Mouse (Mus musculus): ENCODE results near the gene Psmb9. TPM values are rescaled to one million over a fixed set of nuclear protein-coding genes. Genes with fewer than 3 reads are reported as not detected.

The Psmb9 gene
- polyA plus RNA-seq, 1 experiment = 334 TPM

- TF ChIP-seq CTCF (IDR thresholded peaks at IDR 0.05; ENCODE audit: borderline replicate concordance, control insufficient read depth, extremely low read depth, insufficient read depth, low read length, poor library complexity) (no peak), POLR2A (IDR thresholded peaks at IDR 0.05; ENCODE audit: control insufficient read depth, extremely low read depth, insufficient read depth, low read length, poor library complexity) (no peak)
- Histone ChIP-seq H3K27ac (ENCODE audit: control insufficient read depth, insufficient read depth, low read length) (no peak overlapping the region), H3K27me3 (ENCODE audit: control insufficient read depth, insufficient read depth, low read length) (no peaks in the 10 kb centered on the region), H3K36me3 (ENCODE audit: control insufficient read depth, insufficient read depth, low read length) (no peaks in the 10 kb centered on the region), H3K4me3 (ENCODE audit: control insufficient read depth, insufficient read depth, low read length) (no peak overlapping the region), H3K4me1 (replicated peaks; ENCODE audit: control insufficient read depth, insufficient read depth, low read length) (peaks cover 36% of the 10 kb centered on the region)
- DNase-seq = no peak
- 93% methylated on average over 16 of the region's 16 CpGs for WGBS
These were observed 48.1 kb downstream of the Psmb9 start for GRCm38 (mm10) chr17:34139416-34139815.

- H3K36me3 ChIP-seq (ENCODE audit: control insufficient read depth, insufficient read depth, low read length) = no peaks in the 10 kb centered on the region
- no peaks in the 10 kb centered on the region for H3K27me3 ChIP-seq (ENCODE audit: control insufficient read depth, insufficient read depth, low read length)
- H3K4me1 ChIP-seq (replicated peaks; ENCODE audit: control insufficient read depth, insufficient read depth, low read length) = peaks cover 31% of the 10 kb centered on the region
- no peak overlapping the region for H3K4me3 ChIP-seq (ENCODE audit: control insufficient read depth, insufficient read depth, low read length)
- TF ChIP-seq POLR2A (IDR thresholded peaks at IDR 0.05; ENCODE audit: control insufficient read depth, extremely low read depth, insufficient read depth, low read length, poor library complexity) (no peak), CTCF (IDR thresholded peaks at IDR 0.05; ENCODE audit: borderline replicate concordance, control insufficient read depth, extremely low read depth, insufficient read depth, low read length, poor library complexity) (no peak)
- 85% methylated on average over 7 of the region's 7 CpGs for WGBS
- DNase-seq = no peak
- H3K27ac ChIP-seq (ENCODE audit: control insufficient read depth, insufficient read depth, low read length) = no peak overlapping the region
These were observed 48.9 kb downstream of the Psmb9 start for GRCm38 (mm10) chr17:34138655-34139054.

- WGBS = 93% methylated on average over 7 of the region's 7 CpGs
- Histone ChIP-seq H3K36me3 (ENCODE audit: control insufficient read depth, insufficient read depth, low read length) (no peaks in the 10 kb centered on the region), H3K4me1 (replicated peaks; ENCODE audit: control insufficient read depth, insufficient read depth, low read length) (peaks cover 22% of the 10 kb centered on the region), H3K27ac (ENCODE audit: control insufficient read depth, insufficient read depth, low read length) (no peak overlapping the region), H3K27me3 (ENCODE audit: control insufficient read depth, insufficient read depth, low read length) (no peaks in the 10 kb centered on the region), H3K4me3 (ENCODE audit: control insufficient read depth, insufficient read depth, low read length) (no peak overlapping the region)
- no peak for DNase-seq
- TF ChIP-seq CTCF (IDR thresholded peaks at IDR 0.05; ENCODE audit: borderline replicate concordance, control insufficient read depth, extremely low read depth, insufficient read depth, low read length, poor library complexity) = no peak
- TF ChIP-seq POLR2A (IDR thresholded peaks at IDR 0.05; ENCODE audit: control insufficient read depth, extremely low read depth, insufficient read depth, low read length, poor library complexity) = no peak
These were observed 50.0 kb downstream of the Psmb9 start for GRCm38 (mm10) chr17:34137601-34138000.

- 4% methylated on average over 31 of the region's 31 CpGs for WGBS
- H3K27ac ChIP-seq (ENCODE audit: control insufficient read depth, insufficient read depth, low read length) = peak overlapping the region; percentile 0; the same call in 1 of the 2 replicates
These were observed 52.0 kb downstream of the Psmb9 start for GRCm38 (mm10) chr17:34135297-34136224.

GRCm38 (mm10) chr17:34134451-34134850 is 53.1 kb downstream of the Psmb9 start:
- DNase-seq = no peak
- Histone ChIP-seq H3K4me1 (replicated peaks; ENCODE audit: control insufficient read depth, insufficient read depth, low read length) (peaks cover 31% of the 10 kb centered on the region), H3K27me3 (ENCODE audit: control insufficient read depth, insufficient read depth, low read length) (no peaks in the 10 kb centered on the region), H3K27ac (ENCODE audit: control insufficient read depth, insufficient read depth, low read length) (no peak overlapping the region), H3K4me3 (ENCODE audit: control insufficient read depth, insufficient read depth, low read length) (no peak overlapping the region), H3K36me3 (ENCODE audit: control insufficient read depth, insufficient read depth, low read length) (no peaks in the 10 kb centered on the region)
- TF ChIP-seq CTCF (IDR thresholded peaks at IDR 0.05; ENCODE audit: borderline replicate concordance, control insufficient read depth, extremely low read depth, insufficient read depth, low read length, poor library complexity) = no peak
- no peak for TF ChIP-seq POLR2A (IDR thresholded peaks at IDR 0.05; ENCODE audit: control insufficient read depth, extremely low read depth, insufficient read depth, low read length, poor library complexity)
- 93% methylated on average over 3 of the region's 3 CpGs for WGBS

More at GRCm38 (mm10) chr17:34135297-34136224, 52.0 kb downstream of the Psmb9 start:
- Histone ChIP-seq H3K4me3 (ENCODE audit: control insufficient read depth, insufficient read depth, low read length) (peak overlapping the region; percentile 51), H3K36me3 (ENCODE audit: control insufficient read depth, insufficient read depth, low read length) (no peaks in the 10 kb centered on the region), H3K4me1 (replicated peaks; ENCODE audit: control insufficient read depth, insufficient read depth, low read length) (peaks cover 21% of the 10 kb centered on the region), H3K27me3 (ENCODE audit: control insufficient read depth, insufficient read depth, low read length) (no peaks in the 10 kb centered on the region)
- DNase-seq = peak; percentile 99
- TF ChIP-seq CTCF (IDR thresholded peaks at IDR 0.05; ENCODE audit: borderline replicate concordance, control insufficient read depth, extremely low read depth, insufficient read depth, low read length, poor library complexity) (peak; percentile 100), POLR2A (IDR thresholded peaks at IDR 0.05; ENCODE audit: control insufficient read depth, extremely low read depth, insufficient read depth, low read length, poor library complexity) (0 out of 2 replicates have a peak, but pooled peaks have one; percentile 27)

GRCm38 (mm10) chr17:34133289-34133688 is 54.3 kb downstream of the Psmb9 start:
- no peak for DNase-seq
- H3K4me1 ChIP-seq (replicated peaks; ENCODE audit: control insufficient read depth, insufficient read depth, low read length) = peaks cover 41% of the 10 kb centered on the region
- H3K4me3 ChIP-seq (ENCODE audit: control insufficient read depth, insufficient read depth, low read length) = no peak overlapping the region
- no peaks in the 10 kb centered on the region for H3K36me3 ChIP-seq (ENCODE audit: control insufficient read depth, insufficient read depth, low read length)
- TF ChIP-seq CTCF (IDR thresholded peaks at IDR 0.05; ENCODE audit: borderline replicate concordance, control insufficient read depth, extremely low read depth, insufficient read depth, low read length, poor library complexity) (peak; percentile 33; the same call in 1 of the 2 replicates), POLR2A (IDR thresholded peaks at IDR 0.05; ENCODE audit: control insufficient read depth, extremely low read depth, insufficient read depth, low read length, poor library complexity) (no peak)
- no peaks in the 10 kb centered on the region for H3K27me3 ChIP-seq (ENCODE audit: control insufficient read depth, insufficient read depth, low read length)
- 89% methylated on average over 11 of the region's 11 CpGs for WGBS
- no peak overlapping the region for H3K27ac ChIP-seq (ENCODE audit: control insufficient read depth, insufficient read depth, low read length)

Other genes with a start within 250 kb of the Psmb9 start
- gene Pfdn6, start 247.4 kb downstream of the Psmb9 start, polyA plus RNA-seq (2012; rRNA removed) = 29.8 and 35.1 TPM in 2 replicates
- 35.4 and 38.1 TPM in 2 replicates for gene Wdr46, start 247.1 kb downstream of the Psmb9 start, polyA plus RNA-seq (2012; rRNA removed)
- gene B3galt4, start 236.3 kb downstream of the Psmb9 start, polyA plus RNA-seq (2012; rRNA removed) = 25.6 and 25.8 TPM in 2 replicates
- gene Vps52, start 232.0 kb downstream of the Psmb9 start, polyA plus RNA-seq (2012; rRNA removed) = 127 and 142 TPM in 2 replicates
- gene Rps18, start 231.8 kb downstream of the Psmb9 start, polyA plus RNA-seq (2012; rRNA removed) = 584 and 593 TPM in 2 replicates
- gene H2-K1, start 187.4 kb downstream of the Psmb9 start, polyA plus RNA-seq (2012; rRNA removed) = 3,482 and 5,138 TPM in 2 replicates
- 38.4 and 40.7 TPM in 2 replicates for gene Ring1, start 163.1 kb downstream of the Psmb9 start, polyA plus RNA-seq (2012; rRNA removed)
- gene H2-Ke6, start 159.7 kb downstream of the Psmb9 start, polyA plus RNA-seq (2012; rRNA removed) = 127 and 141 TPM in 2 replicates
- 187 and 195 TPM in 2 replicates for gene Slc39a7, start 156.1 kb downstream of the Psmb9 start, polyA plus RNA-seq (2012; rRNA removed)
- gene Rxrb, start 156.0 kb downstream of the Psmb9 start, polyA plus RNA-seq (2012; rRNA removed) = 143 and 164 TPM in 2 replicates
- gene Col11a2, start 148.3 kb downstream of the Psmb9 start, polyA plus RNA-seq (2012; rRNA removed) = 8.5 and 11.8 TPM in 2 replicates
- gene H2-Oa, start 95.4 kb downstream of the Psmb9 start, polyA plus RNA-seq (2012; rRNA removed) = 122 and 154 TPM in 2 replicates
- gene H2-DMa, start 68.2 kb downstream of the Psmb9 start, polyA plus RNA-seq (2012; rRNA removed) = 141 and 177 TPM in 2 replicates
- gene Brd2, start 65.1 kb downstream of the Psmb9 start, polyA plus RNA-seq (2012; rRNA removed) = 236 and 257 TPM in 2 replicates
- gene H2-DMb2, start 44.5 kb downstream of the Psmb9 start, polyA plus RNA-seq (2012; rRNA removed) = 119 and 123 TPM in 2 replicates
- 130 and 197 TPM in 2 replicates for gene H2-DMb1, start 34.7 kb downstream of the Psmb9 start, polyA plus RNA-seq (2012; rRNA removed)
- gene Tap1, start 211 bp downstream of the Psmb9 start, polyA plus RNA-seq (2012; rRNA removed) = 197 and 202 TPM in 2 replicates
- 656 and 705 TPM in 2 replicates for gene Psmb8, start 10.0 kb upstream of the Psmb9 start, polyA plus RNA-seq (2012; rRNA removed)
- 231 and 232 TPM in 2 replicates for gene Tap2, start 15.8 kb upstream of the Psmb9 start, polyA plus RNA-seq (2012; rRNA removed)
- 30.1 and 37.5 TPM in 2 replicates for gene H2-Ob, start 51.1 kb upstream of the Psmb9 start, polyA plus RNA-seq (2012; rRNA removed)
- gene H2-Ab1, start 69.9 kb upstream of the Psmb9 start, polyA plus RNA-seq (2012; rRNA removed) = 2,799 and 4,004 TPM in 2 replicates
- 1,027 and 1,363 TPM in 2 replicates for gene H2-Aa, start 100.1 kb upstream of the Psmb9 start, polyA plus RNA-seq (2012; rRNA removed)
- 492 and 666 TPM in 2 replicates for gene H2-Eb1, start 118.1 kb upstream of the Psmb9 start, polyA plus RNA-seq (2012; rRNA removed)
- 7.6 and 10.0 TPM in 2 replicates for gene H2-Eb2, start 137.9 kb upstream of the Psmb9 start, polyA plus RNA-seq (2012; rRNA removed)
- 1.3 and 1.4 TPM in 2 replicates for gene Btnl2, start 167.1 kb upstream of the Psmb9 start, polyA plus RNA-seq (2012; rRNA removed)
- gene Btnl1, start 189.4 kb upstream of the Psmb9 start, polyA plus RNA-seq (2012; rRNA removed) = 0.54 and 0.83 TPM in 2 replicates
- 1.2 and 1.4 TPM in 2 replicates for gene BC051142, start 211.1 kb upstream of the Psmb9 start, polyA plus RNA-seq (2012; rRNA removed)